In genomic region chr10:54009154-54009553, GRCm38 (mm10) we compare ENCODE assay signal across 27 mouse cellular contexts.
DNase-seq lines count a peak whose midpoint lies in the region; ATAC-seq lines count a peak whose summit lies in the region.
"Had no signal": no experiment of that assay in that cellular context is flagged by ENCODE, and none has a peak within 500 bp of the region (broad histone marks: within the 10 kb centered on the region; RNA-seq: fewer than 3 reads in every experiment).

No protein-coding gene starts in this region.

- no peak overlapping the region for H3K9ac ChIP-seq in kidney, embryonic 14.5 days (ENCODE audit: low read depth, low read length)
- H3K9ac ChIP-seq: embryonic facial prominence, embryonic 13.5 days; forebrain, embryonic 12.5 days; hindbrain, embryonic 13.5 days; intestine, embryonic 15.5 days; midbrain, embryonic 13.5 days; stomach, embryonic 15.5 days had no signal

- no peak overlapping the region for H3K4me2 ChIP-seq in kidney, embryonic 14.5 days (replicated peaks; ENCODE audit: low read depth, low read length)
- H3K4me2 ChIP-seq: embryonic facial prominence, embryonic 13.5 days; forebrain, embryonic 12.5 days; heart, embryonic 11.5 days; hindbrain, embryonic 13.5 days; intestine, embryonic 15.5 days; midbrain, embryonic 13.5 days; stomach, embryonic 15.5 days had no signal

- no peaks in the 10 kb centered on the region for H3K36me3 ChIP-seq in heart, embryonic 10.5 days
- no peaks in the 10 kb centered on the region for H3K36me3 ChIP-seq in kidney, embryonic 14.5 days (ENCODE audit: control insufficient read depth, insufficient read depth, low read length)
- H3K36me3 ChIP-seq: embryonic facial prominence, embryonic 13.5 days; forebrain, embryonic 12.5 days; hindbrain, embryonic 13.5 days; intestine, embryonic 15.5 days; midbrain, embryonic 13.5 days; stomach, embryonic 15.5 days had no signal

- ATAC-seq in common myeloid progenitor, adult 5-6 weeks (replicated peaks; ENCODE audit: low read depth, poor library complexity, severe bottlenecking) = peak; percentile 62; the same call in 1 of the 2 replicates
- ATAC-seq in megakaryocyte progenitor cell, adult 5-6 weeks (replicated peaks; ENCODE audit: poor library complexity) = peak; percentile 54
- no peak for ATAC-seq in kidney, embryonic 14.5 days (ENCODE audit: low FRiP score, low TSS enrichment)
- ATAC-seq: intestine, embryonic 15.5 days; lung, postnatal 0 days; midbrain, embryonic 13.5 days had no signal

- H3K27ac ChIP-seq in heart, embryonic 10.5 days = no peak overlapping the region
- no peak overlapping the region for H3K27ac ChIP-seq in kidney, embryonic 14.5 days (ENCODE audit: low read depth, low read length)
- H3K27ac ChIP-seq: embryonic facial prominence, embryonic 13.5 days; forebrain, embryonic 12.5 days; gastrocnemius, adult 2 months; hindbrain, embryonic 13.5 days; intestine, embryonic 15.5 days; layer of hippocampus, adult 2 months; midbrain, embryonic 13.5 days; stomach, embryonic 15.5 days had no signal

- peak; percentile 56 for DNase-seq in A20 (ENCODE audit: low read depth, low spot score)
- DNase-seq in thymus, postnatal 14 days = peak; percentile 58
- no peak for DNase-seq in embryo, embryonic 9.5 days (ENCODE audit: extremely low spot score)
- DNase-seq in heart, embryonic 10.5 days (ENCODE audit: low spot score) = no peak
- DNase-seq in layer of hippocampus, adult 8-10 months (ENCODE audit: low spot score in 2 of 2) = no peak
- DNase-seq: adrenal gland, postnatal 36 days; B cell, adult 2 months; cerebellum, adult 9-11 months; gastrocnemius, adult 2 months; kidney, adult 8-10 months; kidney, postnatal 14 days; layer of hippocampus, postnatal 36 days; right cerebral cortex, postnatal 25 days; spleen, adult 18-20 months had no signal

- 78% methylated on average over 6 of the region's 6 CpGs for WGBS in heart, embryonic 10.5 days
- 52% methylated on average over 6 of the region's 6 CpGs for WGBS in kidney, embryonic 14.5 days

- 0 out of 2 replicates have a peak, but pooled peaks cover 4% of the 10 kb centered on the region for H3K4me1 ChIP-seq in heart, embryonic 10.5 days
- H3K4me1 ChIP-seq in kidney, embryonic 14.5 days (ENCODE audit: control insufficient read depth, insufficient read depth, low read length) = no peaks in the 10 kb centered on the region
- H3K4me1 ChIP-seq: embryonic facial prominence, embryonic 13.5 days; forebrain, embryonic 12.5 days; hindbrain, embryonic 13.5 days; intestine, embryonic 15.5 days; stomach, embryonic 15.5 days had no signal

- no peaks in the 10 kb centered on the region for H3K9me3 ChIP-seq in heart, embryonic 10.5 days
- H3K9me3 ChIP-seq in kidney, embryonic 14.5 days (ENCODE audit: control insufficient read depth, low read length) = no peaks in the 10 kb centered on the region
- H3K9me3 ChIP-seq: embryonic facial prominence, embryonic 13.5 days; forebrain, embryonic 12.5 days; hindbrain, embryonic 13.5 days; intestine, embryonic 15.5 days; midbrain, embryonic 13.5 days; stomach, embryonic 15.5 days had no signal

- H3K4me3 ChIP-seq in heart, embryonic 10.5 days = no peak overlapping the region
- no peak overlapping the region for H3K4me3 ChIP-seq in kidney, embryonic 14.5 days (ENCODE audit: low read length)
- H3K4me3 ChIP-seq: embryonic facial prominence, embryonic 13.5 days; erythroblast, embryonic 14.5 days; forebrain, embryonic 12.5 days; gastrocnemius, adult 2 months; hindbrain, embryonic 13.5 days; intestine, embryonic 15.5 days; layer of hippocampus, adult 2 months; midbrain, embryonic 13.5 days; stomach, embryonic 15.5 days had no signal

- H3K27me3 ChIP-seq in heart, embryonic 10.5 days (ENCODE audit: insufficient read depth, poor library complexity, severe bottlenecking) = no peaks in the 10 kb centered on the region
- H3K27me3 ChIP-seq in kidney, embryonic 14.5 days (ENCODE audit: control insufficient read depth, insufficient read depth, low read length) = no peaks in the 10 kb centered on the region
- H3K27me3 ChIP-seq: embryonic facial prominence, embryonic 13.5 days; forebrain, embryonic 12.5 days; hindbrain, embryonic 13.5 days; intestine, embryonic 15.5 days; midbrain, embryonic 13.5 days; stomach, embryonic 15.5 days had no signal

Comparison
In these comparisons a context has a peak if more than half of its experiments do, and no peak if none do; other contexts are left out.
1. DNase-seq: peak in A20 (single experiment) and thymus, postnatal 14 days (single experiment); none in embryo, embryonic 9.5 days (single experiment), heart, embryonic 10.5 days (single experiment) and layer of hippocampus, adult 8-10 months (0 of 2).